In genomic region chr13:24419560-24420250, GRCm38 (mm10) we compare ENCODE assay signal across 11 mouse cellular contexts.
A peak's percentile ranks its signal among the peaks of the same experiment; 100 is the strongest.
DNase-seq lines count a peak whose midpoint lies in the region; ATAC-seq lines count a peak whose summit lies in the region.
"Had no signal": no experiment of that assay in that cellular context is flagged by ENCODE, and none has a peak within 500 bp of the region (broad histone marks: within the 10 kb centered on the region; RNA-seq: fewer than 3 reads in every experiment).

No protein-coding gene starts in this region.

- ATAC-seq in megakaryocyte-erythroid progenitor cell, adult 5-6 weeks (replicated peaks; ENCODE audit: low FRiP score, low TSS enrichment, poor library complexity, severe bottlenecking) = peak; percentile 79
- ATAC-seq in forebrain, embryonic 12.5 days (ENCODE audit: low FRiP score) = no peak

- H3K4me1 ChIP-seq in erythroblast, embryonic 14.5 days (ENCODE audit: control insufficient read depth) = peaks cover 82% of the 10 kb centered on the region
- H3K4me1 ChIP-seq in hindbrain, embryonic 10.5 days (replicated peaks) = peaks cover 8% of the 10 kb centered on the region
- H3K4me1 ChIP-seq in embryonic facial prominence, embryonic 10.5 days = peaks cover 11% of the 10 kb centered on the region; the same call in 1 of the 2 replicates
- H3K4me1 ChIP-seq in forebrain, embryonic 12.5 days = no peaks in the 10 kb centered on the region

- peak overlapping the region; percentile 59 for H3K4me3 ChIP-seq in erythroblast, embryonic 14.5 days (replicated peaks)
- no peak overlapping the region for H3K4me3 ChIP-seq in hindbrain, embryonic 10.5 days
- H3K4me3 ChIP-seq in embryonic facial prominence, embryonic 10.5 days = no peak overlapping the region
- no peak overlapping the region for H3K4me3 ChIP-seq in forebrain, embryonic 12.5 days (replicated peaks)
- H3K4me3 ChIP-seq: layer of hippocampus, adult 2 months had no signal

- WGBS in hindbrain, embryonic 10.5 days = 86% methylated on average over 13 of the region's 13 CpGs
- 80% methylated on average over 13 of the region's 13 CpGs for WGBS in embryonic facial prominence, embryonic 10.5 days
- 79% methylated on average over 13 of the region's 13 CpGs for WGBS in forebrain, embryonic 12.5 days

- H3K36me3 ChIP-seq in erythroblast, embryonic 14.5 days (ENCODE audit: control insufficient read depth) = peaks cover 2% of the 10 kb centered on the region; the same call in 1 of the 2 replicates
- H3K36me3 ChIP-seq in hindbrain, embryonic 10.5 days = no peaks in the 10 kb centered on the region
- H3K36me3 ChIP-seq in embryonic facial prominence, embryonic 10.5 days (replicated peaks) = no peaks in the 10 kb centered on the region
- no peaks in the 10 kb centered on the region for H3K36me3 ChIP-seq in forebrain, embryonic 12.5 days (replicated peaks)

- no peak overlapping the region for H3K9ac ChIP-seq in forebrain, embryonic 12.5 days

- no peaks in the 10 kb centered on the region for H3K9me3 ChIP-seq in erythroblast, embryonic 14.5 days (ENCODE audit: control insufficient read depth, low read length)
- H3K9me3 ChIP-seq in hindbrain, embryonic 10.5 days = no peaks in the 10 kb centered on the region
- H3K9me3 ChIP-seq in embryonic facial prominence, embryonic 10.5 days = no peaks in the 10 kb centered on the region
- H3K9me3 ChIP-seq in forebrain, embryonic 12.5 days = no peaks in the 10 kb centered on the region

- no peak overlapping the region for H3K27ac ChIP-seq in hindbrain, embryonic 10.5 days
- H3K27ac ChIP-seq in embryonic facial prominence, embryonic 10.5 days (replicated peaks) = no peak overlapping the region
- no peak overlapping the region for H3K27ac ChIP-seq in forebrain, embryonic 12.5 days
- H3K27ac ChIP-seq: layer of hippocampus, adult 2 months had no signal

- H3K27me3 ChIP-seq in erythroblast, embryonic 14.5 days (ENCODE audit: control insufficient read depth) = no peaks in the 10 kb centered on the region
- no peaks in the 10 kb centered on the region for H3K27me3 ChIP-seq in hindbrain, embryonic 10.5 days (ENCODE audit: insufficient read depth, poor library complexity, severe bottlenecking)
- H3K27me3 ChIP-seq in embryonic facial prominence, embryonic 10.5 days (replicated peaks; ENCODE audit: low read depth, poor library complexity, severe bottlenecking) = no peaks in the 10 kb centered on the region
- H3K27me3 ChIP-seq in forebrain, embryonic 12.5 days = no peaks in the 10 kb centered on the region

- DNase-seq in 416B (ENCODE audit: low read depth) = peak; percentile 12
- peak; percentile 68 for DNase-seq in CD4-positive, CD25-positive, alpha-beta regulatory T cell, adult 2 months (ENCODE audit: low read depth, low spot score)
- DNase-seq in hindbrain, embryonic 10.5 days (ENCODE audit: low spot score) = no peak
- DNase-seq in layer of hippocampus, adult 18-20 months (ENCODE audit: low spot score in 2 of 2) = no peak
- no peak for DNase-seq in embryonic facial prominence, embryonic 10.5 days (ENCODE audit: low spot score)
- DNase-seq: adrenal gland, postnatal 25 days; lung, postnatal 4 days had no signal

- H3K4me2 ChIP-seq in forebrain, embryonic 12.5 days = no peak overlapping the region

Comparison
In these comparisons a context has a peak if more than half of its experiments do, and no peak if none do; other contexts are left out.
1. DNase-seq: peak in 416B (single experiment) and CD4-positive, CD25-positive, alpha-beta regulatory T cell, adult 2 months (single experiment); none in hindbrain, embryonic 10.5 days (single experiment), layer of hippocampus, adult 18-20 months (0 of 2) and embryonic facial prominence, embryonic 10.5 days (single experiment).